Mouse (Mus musculus) neural tube, embryonic 12.5 days (tissue): ENCODE measurements at regions not wholly inside any gene's neighbourhood (a gene's known extent, or its start where the extent isn't known, plus 50 kb on each side); places are given as distances from the start of the nearest gene placed in this dataset.

ENCODE experiments used
- ATAC-seq: fragments of 200-750 bp; cut with Nextera tagmentation; 2 replicates; pipeline ENCODE4 v1.8.0; 2017; ENCODE audit warnings: low read depth, mild to moderate bottlenecking, moderate TSS enrichment, moderate library complexity; ENCODE audit not compliant: low FRiP score
- H3K27ac ChIP-seq: fragments of 300-500 bp; sonication (generic); 2 replicates; pipeline ENCODE4 v1.5.1; 2016
- H3K27me3 ChIP-seq: fragments of 300-500 bp; sonication (generic); replicated peaks from 2 replicates; pipeline ENCODE4 v1.6.1; 2016; ENCODE audit warnings: mild to moderate bottlenecking
- H3K36me3 ChIP-seq: fragments of 300-500 bp; sonication (generic); 2 replicates; pipeline ENCODE4 v1.6.1; 2016; ENCODE audit warnings: mild to moderate bottlenecking
- H3K4me1 ChIP-seq: fragments of 300-500 bp; sonication (generic); 2 replicates; pipeline ENCODE4 v1.6.1; 2016
- H3K4me2 ChIP-seq: fragments of 300-500 bp; sonication (generic); replicated peaks from 2 replicates; pipeline ENCODE4 v1.6.1; 2016; ENCODE audit warnings: mild to moderate bottlenecking
- H3K4me3 ChIP-seq: fragments of 300-500 bp; sonication (generic); 2 replicates; pipeline ENCODE4 v1.5.1; 2016
- H3K9ac ChIP-seq: fragments of 300-500 bp; sonication (generic); 2 replicates; pipeline ENCODE4 v1.6.1; 2016; ENCODE audit warnings: mild to moderate bottlenecking
- H3K9me3 ChIP-seq: fragments of 300-500 bp; sonication (generic); 2 replicates; pipeline ENCODE4 v1.6.1; 2016; ENCODE audit warnings: mild to moderate bottlenecking
- WGBS: fragments of 180-500 bp; shearing (Covaris S2); methylation state at CpG from one replicate; pipeline ENCODE4 v1.1.7; 2016; 5-methylcytosine and 5-hydroxymethylcytosine counted together

DNA sequence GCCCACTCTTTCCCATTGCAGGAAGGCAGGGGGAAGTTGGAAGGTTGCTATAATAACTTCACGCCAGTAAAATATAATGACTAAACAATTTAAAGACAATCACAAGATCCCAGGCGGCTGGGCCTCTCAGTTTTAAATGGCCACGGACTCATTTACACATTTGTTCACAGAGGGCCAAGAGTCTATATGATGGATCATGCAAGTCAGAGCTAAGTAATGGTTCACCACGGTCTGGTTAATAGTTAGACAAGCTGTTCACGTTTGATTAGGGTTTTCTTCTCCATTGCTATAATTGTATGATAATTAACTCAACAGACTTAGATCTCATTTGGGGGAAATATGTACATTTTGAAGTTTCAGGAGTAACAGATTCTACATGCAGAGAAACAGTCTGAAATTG is 170.0 kb downstream of the Ppargc1a start:
- H3K36me3 ChIP-seq, result no peaks in the 10 kb centered on the region
- H3K27ac ChIP-seq, result no peak overlapping the region
- no peaks in the 10 kb centered on the region for H3K9me3 ChIP-seq
- no peaks in the 10 kb centered on the region for H3K27me3 ChIP-seq
- WGBS, result 78% methylated on average over 5 of the region's 5 CpGs
- no peak overlapping the region for H3K4me2 ChIP-seq
- H3K4me1 ChIP-seq, result no peaks in the 10 kb centered on the region
- no peak overlapping the region for H3K9ac ChIP-seq
- no peak overlapping the region for H3K4me3 ChIP-seq
- no peak for ATAC-seq

DNA sequence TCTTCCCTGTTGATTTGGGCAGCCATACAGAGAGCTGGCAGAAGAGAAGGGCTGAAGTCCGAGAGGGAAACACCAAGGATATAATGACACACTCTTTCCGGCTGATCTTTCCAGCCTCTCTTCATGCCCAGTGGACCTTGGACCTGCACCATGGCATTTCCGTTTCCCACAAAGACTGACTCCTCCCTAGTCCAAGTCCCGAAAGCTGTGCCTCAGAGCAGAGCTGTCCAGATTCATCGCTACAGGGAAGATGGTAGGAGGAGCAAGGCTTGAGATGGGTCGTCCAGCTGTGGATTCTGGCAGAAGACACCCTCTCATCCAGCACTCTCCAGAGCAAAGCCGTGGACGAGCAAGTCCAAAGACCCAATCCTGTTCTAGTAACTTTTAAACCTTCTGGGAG is 176.2 kb downstream of the Ppargc1a start:
- Histone ChIP-seq H3K4me3 (no peak overlapping the region), H3K27me3 (no peaks in the 10 kb centered on the region), H3K36me3 (no peaks in the 10 kb centered on the region), H3K9me3 (no peaks in the 10 kb centered on the region), H3K27ac (no peak overlapping the region), H3K4me2 (no peak overlapping the region), H3K4me1 (no peaks in the 10 kb centered on the region), H3K9ac (no peak overlapping the region)
- WGBS, result 86% methylated on average over 8 of the region's 8 CpGs
- no peak for ATAC-seq

DNA sequence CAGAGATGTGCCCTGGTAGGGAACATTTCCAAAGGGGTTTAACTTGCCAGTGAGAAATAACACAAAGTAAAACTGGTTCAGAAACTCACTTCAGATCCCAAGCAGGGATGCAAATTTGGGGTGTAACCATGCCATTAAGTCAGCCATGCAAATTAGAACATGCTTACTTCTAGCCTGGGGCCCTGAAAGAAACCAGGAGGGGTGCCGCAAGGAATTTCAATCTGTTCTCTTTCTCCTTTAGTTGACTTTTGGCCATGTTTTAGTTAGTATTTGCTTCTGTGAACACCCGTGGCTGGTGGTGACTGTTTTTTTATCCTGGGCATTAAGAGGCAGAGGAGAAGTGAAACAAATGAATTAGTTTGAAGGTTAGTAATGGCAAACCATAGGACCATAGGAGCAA is 179.8 kb downstream of the Ppargc1a start:
- Histone ChIP-seq H3K9me3 (no peaks in the 10 kb centered on the region), H3K4me2 (no peak overlapping the region), H3K4me3 (no peak overlapping the region), H3K27me3 (no peaks in the 10 kb centered on the region), H3K36me3 (no peaks in the 10 kb centered on the region), H3K4me1 (no peaks in the 10 kb centered on the region), H3K27ac (no peak overlapping the region), H3K9ac (no peak overlapping the region)
- WGBS, result 63% methylated on average over 2 of the region's 2 CpGs
- ATAC-seq, result no peak

GRCm38 (mm10) chr5:51386409-51386808 is 181.1 kb downstream of the Ppargc1a start:
- Histone ChIP-seq H3K4me3 (no peak overlapping the region), H3K9me3 (no peaks in the 10 kb centered on the region), H3K4me1 (no peaks in the 10 kb centered on the region), H3K9ac (no peak overlapping the region), H3K27me3 (no peaks in the 10 kb centered on the region), H3K27ac (no peak overlapping the region), H3K4me2 (no peak overlapping the region), H3K36me3 (no peaks in the 10 kb centered on the region)
- WGBS, result 78% methylated on average over 3 of the region's 3 CpGs
- ATAC-seq, result no peak

DNA sequence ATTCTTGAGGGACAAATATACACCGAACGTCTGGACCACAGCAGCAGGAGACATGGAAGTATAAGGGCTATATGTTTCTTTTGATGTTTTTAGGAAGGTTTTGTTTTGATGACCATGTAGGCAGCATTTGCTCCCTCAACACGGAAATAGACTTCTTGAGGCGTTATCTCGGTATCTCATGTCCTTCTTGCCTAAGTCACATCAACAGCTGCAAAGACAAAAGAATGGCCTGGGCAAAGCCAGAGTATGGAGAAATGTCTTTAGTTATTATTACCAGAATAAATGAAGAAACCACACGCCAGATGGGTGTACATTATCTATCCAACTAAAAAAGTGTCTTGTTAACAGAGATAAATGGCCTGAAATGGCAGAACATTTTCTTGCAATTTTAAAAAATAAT is 183.2 kb downstream of the Ppargc1a start:
- ATAC-seq, result no peak
- no peaks in the 10 kb centered on the region for H3K9me3 ChIP-seq
- no peaks in the 10 kb centered on the region for H3K36me3 ChIP-seq
- no peak overlapping the region for H3K4me3 ChIP-seq
- no peak overlapping the region for H3K27ac ChIP-seq
- no peak overlapping the region for H3K9ac ChIP-seq
- 89% methylated on average over 6 of the region's 6 CpGs for WGBS
- no peaks in the 10 kb centered on the region for H3K4me1 ChIP-seq
- no peaks in the 10 kb centered on the region for H3K27me3 ChIP-seq
- no peak overlapping the region for H3K4me2 ChIP-seq

- Histone ChIP-seq H3K4me2 (no peak overlapping the region), H3K27ac (no peak overlapping the region), H3K4me1 (no peaks in the 10 kb centered on the region), H3K27me3 (no peaks in the 10 kb centered on the region), H3K9me3 (no peaks in the 10 kb centered on the region), H3K36me3 (no peaks in the 10 kb centered on the region), H3K9ac (no peak overlapping the region), H3K4me3 (no peak overlapping the region)
- no peak for ATAC-seq
- 93% methylated on average over 1 of the region's 1 CpGs for WGBS
Observed at GRCm38 (mm10) chr5:51359101-51359500, 208.4 kb downstream of the Ppargc1a start.

GRCm38 (mm10) chr5:51348256-51348655 is 219.3 kb downstream of the Ppargc1a start:
- no peaks in the 10 kb centered on the region for H3K4me1 ChIP-seq
- ATAC-seq, result no peak

GRCm38 (mm10) chr5:51329142-51329541 is 238.4 kb downstream of the Ppargc1a start:
- H3K36me3 ChIP-seq, result no peaks in the 10 kb centered on the region
- no peak overlapping the region for H3K4me3 ChIP-seq
- no peak overlapping the region for H3K27ac ChIP-seq
- no peak for ATAC-seq
- no peaks in the 10 kb centered on the region for H3K27me3 ChIP-seq
- 93% methylated on average over 3 of the region's 3 CpGs for WGBS
- no peak overlapping the region for H3K9ac ChIP-seq
- no peaks in the 10 kb centered on the region for H3K9me3 ChIP-seq
- no peak overlapping the region for H3K4me2 ChIP-seq
- H3K4me1 ChIP-seq, result no peaks in the 10 kb centered on the region

More at GRCm38 (mm10) chr5:51348256-51348655, 219.3 kb downstream of the Ppargc1a start:
- Histone ChIP-seq H3K4me2 (no peak overlapping the region), H3K27me3 (no peaks in the 10 kb centered on the region), H3K36me3 (no peaks in the 10 kb centered on the region), H3K9me3 (no peaks in the 10 kb centered on the region), H3K4me3 (no peak overlapping the region), H3K9ac (no peak overlapping the region), H3K27ac (no peak overlapping the region)
- WGBS, result 76% methylated on average over 2 of the region's 2 CpGs

- Histone ChIP-seq H3K27ac (no peak overlapping the region), H3K9me3 (no peaks in the 10 kb centered on the region), H3K4me3 (no peak overlapping the region), H3K9ac (no peak overlapping the region), H3K36me3 (no peaks in the 10 kb centered on the region), H3K27me3 (no peaks in the 10 kb centered on the region), H3K4me1 (no peaks in the 10 kb centered on the region), H3K4me2 (no peak overlapping the region)
- no peak for ATAC-seq
- whole genome bisulfite sequencing, result 86% methylated on average over 1 of the region's 1 CpGs
Observed at GRCm38 (mm10) chr5:51289191-51289590, 278.3 kb downstream of the Ppargc1a start.

GRCm38 (mm10) chr5:51288234-51288633 is 279.3 kb downstream of the Ppargc1a start:
- 77% methylated on average over 2 of the region's 2 CpGs for WGBS

DNA sequence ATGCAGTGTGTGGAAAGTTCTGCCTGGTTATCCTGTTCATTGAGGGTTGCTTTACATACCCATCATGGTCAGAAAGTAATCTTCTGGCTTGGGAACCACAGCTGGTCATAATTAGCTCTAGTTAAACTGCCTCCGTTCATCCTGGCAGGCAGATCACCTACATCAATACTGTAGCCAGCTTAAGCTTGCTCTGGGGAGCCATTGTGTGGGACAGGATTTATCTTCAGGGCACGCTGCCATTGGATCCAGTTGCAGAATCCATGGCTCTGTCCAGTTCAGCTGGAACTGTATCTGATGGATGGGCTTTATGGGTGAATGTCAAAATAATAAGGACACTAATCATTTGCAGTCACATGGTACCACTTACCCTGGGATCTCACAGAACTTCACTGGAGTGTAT is 326.4 kb downstream of the Ppargc1a start:
- WGBS, result 57% methylated on average over 2 of the region's 2 CpGs
- H3K4me3 ChIP-seq, result no peak overlapping the region
- ATAC-seq, result no peak

More at GRCm38 (mm10) chr5:51288234-51288633, 279.3 kb downstream of the Ppargc1a start:
- Histone ChIP-seq H3K9ac (no peak overlapping the region), H3K4me2 (no peak overlapping the region), H3K4me3 (no peak overlapping the region), H3K9me3 (no peaks in the 10 kb centered on the region), H3K27ac (no peak overlapping the region), H3K4me1 (no peaks in the 10 kb centered on the region), H3K27me3 (no peaks in the 10 kb centered on the region), H3K36me3 (no peaks in the 10 kb centered on the region)
- no peak for ATAC-seq

GRCm38 (mm10) chr5:51234004-51234355 is 333.5 kb downstream of the Ppargc1a start:
- H3K36me3 ChIP-seq, result no peaks in the 10 kb centered on the region
- no peaks in the 10 kb centered on the region for H3K27me3 ChIP-seq
- no peak overlapping the region for H3K4me2 ChIP-seq
- 81% methylated on average over 2 of the region's 2 CpGs for WGBS
- no peak overlapping the region for H3K4me3 ChIP-seq
- no peak overlapping the region for H3K27ac ChIP-seq
- no peak for ATAC-seq
- no peak overlapping the region for H3K9ac ChIP-seq
- H3K4me1 ChIP-seq, result no peaks in the 10 kb centered on the region
- H3K9me3 ChIP-seq, result no peaks in the 10 kb centered on the region

More for the DNA sequence above, 326.4 kb downstream of the Ppargc1a start:
- no peaks in the 10 kb centered on the region for H3K36me3 ChIP-seq
- H3K27ac ChIP-seq, result no peak overlapping the region
- H3K4me2 ChIP-seq, result no peak overlapping the region
- H3K9ac ChIP-seq, result no peak overlapping the region
- H3K27me3 ChIP-seq, result no peaks in the 10 kb centered on the region
- H3K4me1 ChIP-seq, result no peaks in the 10 kb centered on the region
- H3K9me3 ChIP-seq, result no peaks in the 10 kb centered on the region

GRCm38 (mm10) chr5:51233271-51234003 is 334.1 kb downstream of the Ppargc1a start:
- ATAC-seq, result no peak
- Histone ChIP-seq H3K27ac (no peak overlapping the region), H3K4me3 (no peak overlapping the region), H3K4me1 (no peaks in the 10 kb centered on the region), H3K4me2 (no peak overlapping the region), H3K36me3 (no peaks in the 10 kb centered on the region), H3K9me3 (no peaks in the 10 kb centered on the region), H3K9ac (no peak overlapping the region), H3K27me3 (no peaks in the 10 kb centered on the region)
- 47% methylated on average over 5 of the region's 5 CpGs for WGBS
